Mouse (Mus musculus): Measurements from ENCODE around the gene Prpf19.

- TF ChIP-seq POLR2A (IDR thresholded peaks at IDR 0.05; ENCODE audit: borderline replicate concordance, extremely low read depth, low read depth, low read length) (no peak), CTCF (IDR thresholded peaks at IDR 0.05; ENCODE audit: insufficient read depth, low read length) (peak; percentile 39)
These were observed 14.7 kb upstream of the Prpf19 start for GRCm38 (mm10) chr19:10880085-10880974.
